Mouse (Mus musculus) neural tube, embryonic 11.5 days (tissue): ENCODE results near the gene Haus4. TPM values are rescaled to one million over a fixed set of nuclear protein-coding genes. Genes with fewer than 3 reads are reported as not detected.

Experiments used
- ATAC-seq: fragments of 200-750 bp; cut with Nextera tagmentation; 2 replicates; pipeline ENCODE4 v1.8.0; 2017; ENCODE audit warnings: moderate number of reproducible peaks, mild to moderate bottlenecking, moderate TSS enrichment, moderate library complexity; ENCODE audit not compliant: insufficient read depth, low FRiP score, low TSS enrichment
- DNase-seq: peaks from one replicate; pipeline ENCODE4 v3.0.0-alpha.2; 2015; ENCODE audit warnings: low spot score
- H3K27ac ChIP-seq: fragments of 300-500 bp; sonication (generic); 2 replicates; pipeline ENCODE4 v1.5.1; 2014; ENCODE audit warnings: low read depth, mild to moderate bottlenecking, low read length
- H3K27me3 ChIP-seq: fragments of 300-500 bp; sonication (generic); 2 replicates; pipeline ENCODE4 v1.6.1; 2014; ENCODE audit warnings: mild to moderate bottlenecking, low read length, mixed read lengths; ENCODE audit not compliant: control insufficient read depth, insufficient read depth
- H3K36me3 ChIP-seq: fragments of 300-500 bp; sonication (generic); 2 replicates; pipeline ENCODE4 v1.6.1; 2014; ENCODE audit warnings: mild to moderate bottlenecking, low read length, moderate library complexity, mixed read lengths; ENCODE audit not compliant: control insufficient read depth, insufficient read depth
- H3K4me1 ChIP-seq: fragments of 300-500 bp; sonication (generic); 2 replicates; pipeline ENCODE4 v1.6.1; 2014; ENCODE audit warnings: low read length, mixed read lengths; ENCODE audit not compliant: control insufficient read depth, insufficient read depth
- H3K4me2 ChIP-seq: fragments of 300-500 bp; sonication (generic); 2 replicates; pipeline ENCODE4 v1.6.1; 2014; ENCODE audit warnings: low read depth, mild to moderate bottlenecking, moderate library complexity
- H3K4me3 ChIP-seq: fragments of 300-500 bp; sonication (generic); 2 replicates; pipeline ENCODE4 v1.5.1; 2014; ENCODE audit warnings: low read depth, low read length
- H3K9ac ChIP-seq: fragments of 300-500 bp; sonication (generic); 2 replicates; pipeline ENCODE4 v1.6.1; 2014; ENCODE audit warnings: mild to moderate bottlenecking, low read length
- H3K9me3 ChIP-seq: fragments of 300-500 bp; sonication (generic); 2 replicates; pipeline ENCODE4 v1.6.1; 2016; ENCODE audit warnings: low read length; ENCODE audit not compliant: control insufficient read depth
- WGBS: fragments of 180-500 bp; shearing (Covaris S2); extraction: QIAGEN DNeasy Blood & Tissue Kit; methylation state at CpG from one replicate; pipeline ENCODE4 v1.1.7; 2014; 5-methylcytosine and 5-hydroxymethylcytosine counted together
- polyA plus RNA-seq: library from polyadenylated mRNA; unstranded; fragments of >200 nt; fragmentation: Nextera tagmentation; extraction: Ambion mirVana; gene quantifications from 2 replicates; pipeline ENCODE4 v1.2.1, GENCODE M21; 2014

Haus4 gene
- polyA plus RNA-seq, 1 experiment from 2014 or later, result 36.7 TPM

- H3K4me2 ChIP-seq, result no peak overlapping the region
- no peaks in the 10 kb centered on the region for H3K9me3 ChIP-seq
- H3K4me3 ChIP-seq, result no peak overlapping the region
- no peak overlapping the region for H3K9ac ChIP-seq
- H3K27me3 ChIP-seq, result no peaks in the 10 kb centered on the region
- 62% methylated on average over 10 of the region's 10 CpGs for WGBS
- no peaks in the 10 kb centered on the region for H3K36me3 ChIP-seq
- ATAC-seq (0 out of 2 replicates have a peak, but pooled peaks have one; percentile 45), DNase-seq (no peak)
- no peak overlapping the region for H3K27ac ChIP-seq
- no peaks in the 10 kb centered on the region for H3K4me1 ChIP-seq
Measured at GRCm38 (mm10) chr14:54592319-54592934, 38.0 kb upstream of the Haus4 start.

- DNase-seq (no peak), ATAC-seq (no peak)
- no peaks in the 10 kb centered on the region for H3K9me3 ChIP-seq
- no peak overlapping the region for H3K4me2 ChIP-seq
- H3K9ac ChIP-seq, result no peak overlapping the region
- H3K27me3 ChIP-seq, result no peaks in the 10 kb centered on the region
- 93% methylated on average over 16 of the region's 16 CpGs for WGBS
- H3K36me3 ChIP-seq, result no peaks in the 10 kb centered on the region
- H3K4me1 ChIP-seq, result no peaks in the 10 kb centered on the region
- no peak overlapping the region for H3K4me3 ChIP-seq
- no peak overlapping the region for H3K27ac ChIP-seq
Measured at GRCm38 (mm10) chr14:54591056-54591455, 36.6 kb upstream of the Haus4 start.

GRCm38 (mm10) chr14:54583681-54584338, 29.4 kb upstream of the Haus4 start:
- no peak overlapping the region for H3K4me3 ChIP-seq
- H3K9me3 ChIP-seq, result no peaks in the 10 kb centered on the region
- no peak for ATAC-seq
- 44% methylated on average over 7 of the region's 7 CpGs for WGBS
- H3K4me2 ChIP-seq, result no peak overlapping the region
- no peak overlapping the region for H3K27ac ChIP-seq
- no peaks in the 10 kb centered on the region; the same call in 1 of the 2 replicates for H3K36me3 ChIP-seq
- H3K27me3 ChIP-seq, result no peaks in the 10 kb centered on the region
- DNase-seq, result peak; percentile 61
- H3K9ac ChIP-seq, result no peak overlapping the region
- H3K4me1 ChIP-seq, result no peaks in the 10 kb centered on the region

- Histone ChIP-seq H3K36me3 (no peaks in the 10 kb centered on the region; the same call in 1 of the 2 replicates), H3K9ac (no peak overlapping the region), H3K27me3 (no peaks in the 10 kb centered on the region), H3K4me3 (no peak overlapping the region), H3K9me3 (no peaks in the 10 kb centered on the region), H3K4me2 (no peak overlapping the region), H3K27ac (no peak overlapping the region), H3K4me1 (no peaks in the 10 kb centered on the region; the same call in 1 of the 2 replicates)
- whole genome bisulfite sequencing, result 89% methylated on average over 9 of the region's 9 CpGs
- no peak for DNase-seq
- ATAC-seq, result no peak
Measured at GRCm38 (mm10) chr14:54582536-54582935, 28.1 kb upstream of the Haus4 start.

GRCm38 (mm10) chr14:54579638-54580037, 25.2 kb upstream of the Haus4 start:
- Histone ChIP-seq H3K27ac (no peak overlapping the region), H3K9me3 (no peaks in the 10 kb centered on the region), H3K9ac (no peak overlapping the region), H3K4me2 (no peak overlapping the region), H3K4me3 (no peak overlapping the region), H3K27me3 (no peaks in the 10 kb centered on the region), H3K36me3 (no peaks in the 10 kb centered on the region; the same call in 1 of the 2 replicates), H3K4me1 (peaks cover 3% of the 10 kb centered on the region)
- WGBS, result 87% methylated on average over 7 of the region's 7 CpGs
- ATAC-seq (no peak), DNase-seq (no peak)

GRCm38 (mm10) chr14:54578063-54578462, 23.6 kb upstream of the Haus4 start:
- no peaks in the 10 kb centered on the region for H3K27me3 ChIP-seq
- H3K9ac ChIP-seq, result peak overlapping the region; percentile 89
- WGBS, result under 1% methylated on average over 10 of the region's 10 CpGs
- H3K4me1 ChIP-seq, result peaks cover 17% of the 10 kb centered on the region
- no peaks in the 10 kb centered on the region for H3K36me3 ChIP-seq
- H3K4me2 ChIP-seq, result peak overlapping the region; percentile 66
- no peak for ATAC-seq
- H3K4me3 ChIP-seq, result peak overlapping the region; percentile 79
- peak overlapping the region; percentile 67 for H3K27ac ChIP-seq
- no peak for DNase-seq
- no peaks in the 10 kb centered on the region for H3K9me3 ChIP-seq

- DNase-seq (peak; percentile 94), ATAC-seq (peak; percentile 40)
- WGBS, result under 1% methylated on average over 66 of the region's 66 CpGs
- Histone ChIP-seq H3K9me3 (no peaks in the 10 kb centered on the region), H3K27me3 (no peaks in the 10 kb centered on the region), H3K4me3 (peak within 1 kb of the TSS; percentile 79), H3K27ac (peak within 1 kb of the TSS; percentile 67), H3K4me1 (peaks cover 24% of the 10 kb centered on the region), H3K4me2 (peak within 1 kb of the TSS; percentile 66), H3K36me3 (no peaks in the 10 kb centered on the region), H3K9ac (peak within 1 kb of the TSS; percentile 89)
Measured at GRCm38 (mm10) chr14:54577089-54577982, 22.9 kb upstream of the Haus4 start, which contains the start of gene Ajuba. Gene Ajuba (minus strand): TSS chr14:54577558.

- Histone ChIP-seq H3K27me3 (no peaks in the 10 kb centered on the region), H3K27ac (peak overlapping the region; percentile 67), H3K4me2 (peak overlapping the region; percentile 66), H3K9ac (peak overlapping the region; percentile 89), H3K4me3 (peak overlapping the region; percentile 79), H3K9me3 (no peaks in the 10 kb centered on the region), H3K36me3 (peaks cover 2% of the 10 kb centered on the region; the same call in 1 of the 2 replicates), H3K4me1 (peaks cover 25% of the 10 kb centered on the region)
- WGBS, result under 1% methylated on average over 75 of the region's 84 CpGs
- DNase-seq, result peak; percentile 56
- no peak for ATAC-seq
Measured at GRCm38 (mm10) chr14:54576241-54577088, 22.0 kb upstream of the Haus4 start.
